Mouse (Mus musculus) G1E-ER4 (cell line): Measurements from ENCODE around the gene Lmf2. TPM values are rescaled to one million over a fixed set of nuclear protein-coding genes. Genes with fewer than 3 reads are reported as not detected.

ENCODE experiments used
- GATA1 ChIP-seq: IDR thresholded peaks from one replicate; pipeline ENCODE4 v1.8.0; 2012; ENCODE audit warnings: low read length, inconsistent platforms
- polyA plus RNA-seq: library from polyadenylated mRNA; stranded (reverse); fragments of >175 nt; gene quantifications from 2 replicates; pipeline ENCODE4 v1.2.3, GENCODE M21; 2012

Gene Lmf2
- polyA plus RNA-seq, 1 experiment = 120 TPM

DNA sequence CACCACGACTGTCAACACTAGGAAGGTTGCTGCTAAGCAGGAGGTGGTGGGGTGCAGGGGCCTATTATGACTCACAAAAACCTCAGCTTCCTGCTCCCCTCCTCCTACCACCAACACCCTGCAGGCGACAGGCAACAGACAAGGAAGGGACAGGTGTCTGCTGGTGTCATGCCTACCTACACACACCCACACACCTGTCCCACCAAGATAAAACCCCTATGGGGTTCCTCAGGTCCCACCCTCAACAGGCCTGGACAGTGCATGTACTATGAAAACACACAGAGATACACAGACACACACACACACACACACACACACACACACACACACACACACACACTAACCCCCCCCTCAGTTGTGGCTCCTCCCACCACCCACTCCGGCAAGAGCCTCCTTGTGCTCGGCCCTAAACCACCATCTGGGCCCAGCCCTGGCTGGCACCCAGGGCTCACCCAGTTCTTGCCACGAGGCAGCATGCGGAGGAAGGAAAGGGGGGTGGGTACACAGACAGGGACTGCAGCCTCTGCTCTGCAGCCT, 45.4 kb downstream of the Lmf2 start:
- TF ChIP-seq GATA1 = no peak

DNA sequence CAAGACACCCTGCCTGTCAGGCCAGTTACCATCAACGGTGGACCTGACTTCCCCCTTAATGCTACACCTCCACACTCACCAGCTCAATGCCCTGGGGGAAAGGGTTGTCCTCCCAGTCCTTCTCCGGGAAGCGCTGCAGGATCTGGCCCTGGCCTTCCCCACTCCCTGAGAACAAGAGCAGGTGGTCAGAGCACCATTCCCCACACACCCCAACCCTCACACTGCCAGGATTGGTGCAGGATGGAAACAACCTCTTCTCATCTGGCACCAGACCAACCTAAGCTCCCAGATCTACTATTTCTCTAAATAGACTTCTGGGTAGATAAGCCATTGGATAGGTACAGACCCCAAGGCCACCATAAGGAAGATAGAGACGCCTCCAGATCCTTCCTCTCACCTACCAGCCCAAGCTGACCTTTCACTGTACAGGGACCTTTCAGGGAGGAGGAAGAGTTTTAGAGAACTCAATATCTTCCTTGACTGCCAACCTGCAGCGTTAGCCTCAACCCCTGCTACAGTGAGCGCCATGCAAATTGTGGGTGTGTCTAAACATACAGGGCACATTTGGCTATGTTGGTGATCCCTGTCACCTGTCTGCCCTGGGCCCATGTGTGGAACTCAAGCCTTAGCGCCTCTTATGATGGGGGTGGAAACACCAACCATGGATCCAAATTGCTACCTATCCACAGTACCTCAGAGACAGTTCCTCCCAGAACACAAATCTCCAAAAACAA, 46.9 kb downstream of the Lmf2 start:
- TF ChIP-seq GATA1 = no peak

DNA sequence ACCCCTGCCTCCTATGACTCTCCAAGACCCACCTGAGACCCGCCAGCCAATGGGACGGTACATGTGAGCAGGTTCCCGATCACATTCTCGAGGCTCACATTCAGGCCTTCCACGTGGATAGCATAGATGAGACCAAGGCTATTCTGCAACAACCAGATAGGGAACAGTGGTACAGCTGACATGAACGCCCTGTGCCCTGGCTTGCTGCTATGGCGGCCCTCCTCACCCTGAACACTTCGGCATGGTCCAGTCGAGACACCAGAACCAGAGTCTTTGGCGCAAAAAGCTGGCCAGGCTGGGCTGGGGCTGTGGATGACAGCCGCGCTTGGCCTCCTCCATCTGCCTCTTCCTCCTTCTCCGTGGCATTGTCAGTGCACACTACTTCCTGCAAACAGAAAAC, 48.0 kb downstream of the Lmf2 start:
- no peak for TF ChIP-seq GATA1

DNA sequence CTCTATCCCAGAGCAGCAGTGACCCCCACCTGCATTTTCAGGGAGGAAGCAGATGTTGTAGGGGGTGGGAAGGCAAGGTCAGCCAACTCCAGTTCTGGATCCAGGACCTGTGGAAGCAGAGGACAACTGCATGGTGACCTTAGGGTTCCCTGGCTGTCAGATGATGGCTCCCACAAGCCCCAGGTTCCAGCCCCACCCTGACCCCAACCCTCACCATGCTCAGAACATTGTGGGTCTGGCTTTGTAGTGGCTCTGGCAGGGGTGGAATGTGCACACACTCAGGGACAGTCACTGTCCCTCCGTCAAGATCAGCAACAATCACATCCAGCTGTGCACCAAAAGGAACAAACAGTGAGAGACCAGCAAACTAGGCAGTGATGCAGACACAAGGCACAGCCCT, 49.5 kb downstream of the Lmf2 start:
- TF ChIP-seq GATA1 = no peak

Other genes with a start within 250 kb of the Lmf2 start
- 37.9 and 40.3 TPM in 2 replicates for gene Tubgcp6, start 232.5 kb downstream of the Lmf2 start, polyA plus RNA-seq
- gene Hdac10, start 227.0 kb downstream of the Lmf2 start, polyA plus RNA-seq = 8.5 and 18.1 TPM in 2 replicates
- not detected in 2 replicates for gene Mapk12, start 215.0 kb downstream of the Lmf2 start, polyA plus RNA-seq
- not detected in 2 replicates for gene Mapk11, start 206.0 kb downstream of the Lmf2 start, polyA plus RNA-seq
- gene Plxnb2, start 174.9 kb downstream of the Lmf2 start, polyA plus RNA-seq = 0.01 TPM in 1 of 2 replicates, not detected in the other
- 5.3 and 7.2 TPM in 2 replicates for gene Dennd6b, start 159.2 kb downstream of the Lmf2 start, polyA plus RNA-seq
- gene Ppp6r2, start 144.1 kb downstream of the Lmf2 start, polyA plus RNA-seq = 200 and 336 TPM in 2 replicates
- 140 and 169 TPM in 2 replicates for gene Sbf1, start 40.3 kb downstream of the Lmf2 start, polyA plus RNA-seq
- gene Adm2, start 32.9 kb downstream of the Lmf2 start, polyA plus RNA-seq = not detected in 2 replicates
- not detected in 2 replicates for gene Miox, start 21.3 kb downstream of the Lmf2 start, polyA plus RNA-seq
- gene Ncaph2, start 60 bp upstream of the Lmf2 start, polyA plus RNA-seq = 87.9 and 95.5 TPM in 2 replicates
- gene Sco2, start 18.2 kb upstream of the Lmf2 start, polyA plus RNA-seq = 83.8 and 92.0 TPM in 2 replicates
- 0.69 and 1.4 TPM in 2 replicates for gene Tymp, start 21.4 kb upstream of the Lmf2 start, polyA plus RNA-seq
- not detected in 2 replicates for gene Odf3b, start 23.6 kb upstream of the Lmf2 start, polyA plus RNA-seq
- not detected in 2 replicates for gene Klhdc7b, start 29.3 kb upstream of the Lmf2 start, polyA plus RNA-seq
- gene Syce3, start 54.8 kb upstream of the Lmf2 start, polyA plus RNA-seq = not detected in 2 replicates
- gene Cpt1b, start 70.2 kb upstream of the Lmf2 start, polyA plus RNA-seq = 0.41 and 0.71 TPM in 2 replicates
- gene C730034F03Rik, start 73.9 kb upstream of the Lmf2 start, polyA plus RNA-seq = 0.05 and 0.09 TPM in 2 replicates
- 0.45 and 1.3 TPM in 2 replicates for gene Gm44502, start 74.0 kb upstream of the Lmf2 start, polyA plus RNA-seq
- 60.6 and 103 TPM in 2 replicates for gene Chkb, start 74.2 kb upstream of the Lmf2 start, polyA plus RNA-seq
- not detected in 2 replicates for gene Mapk8ip2, start 98.3 kb upstream of the Lmf2 start, polyA plus RNA-seq
- 57.4 and 62.9 TPM in 2 replicates for gene Arsa, start 121.8 kb upstream of the Lmf2 start, polyA plus RNA-seq
- 6.2 and 8.2 TPM in 2 replicates for gene Shank3, start 144.0 kb upstream of the Lmf2 start, polyA plus RNA-seq
- not detected in 2 replicates for gene Acr, start 212.7 kb upstream of the Lmf2 start, polyA plus RNA-seq
- gene Rabl2, start 236.3 kb upstream of the Lmf2 start, polyA plus RNA-seq = 9.2 and 12.9 TPM in 2 replicates